Mouse (Mus musculus) ES-Bruce4 (cell line): ENCODE data around the gene Aox4.

ENCODE experiments used
- EP300 ChIP-seq: IDR thresholded peaks from 2 replicates; pipeline ENCODE4 v1.6.1; 2011; ENCODE audit warnings: low read depth, low read length; ENCODE audit not compliant: insufficient read depth
- POLR2A ChIP-seq: IDR thresholded peaks from one replicate; pipeline ENCODE4 v1.8.1; 2011; ENCODE audit warnings: low read length; ENCODE audit not compliant: insufficient read depth

- TF ChIP-seq EP300 (no peak), POLR2A (no peak)
Observed at GRCm38 (mm10) chr1:58215956-58216532, 5.8 kb downstream of the Aox4 start.
